Mouse (Mus musculus): ENCODE results near the gene Acer3. TPM values are rescaled to one million over a fixed set of nuclear protein-coding genes. Genes with fewer than 3 reads are reported as not detected.

Acer3 gene
- polyA plus RNA-seq, 1 experiment from 2014 or later: 9.1 TPM

GRCm38 (mm10) chr7:98252520-98252919 lies 68.5 kb downstream of the Acer3 start:
- no peak overlapping the region for H3K9ac ChIP-seq (replicated peaks; ENCODE audit: low read depth, low read length)
- no peaks in the 10 kb centered on the region for H3K27me3 ChIP-seq (replicated peaks; ENCODE audit: control insufficient read depth, insufficient read depth, low read length)
- no peaks in the 10 kb centered on the region for H3K4me1 ChIP-seq (replicated peaks; ENCODE audit: control insufficient read depth, insufficient read depth, low read length)
- H3K27ac ChIP-seq (ENCODE audit: low read length): no peak overlapping the region
- no peak overlapping the region for H3K4me2 ChIP-seq (ENCODE audit: low read length)
- no peak for ATAC-seq
- H3K4me3 ChIP-seq (replicated peaks; ENCODE audit: low read length): no peak overlapping the region
- no peaks in the 10 kb centered on the region for H3K36me3 ChIP-seq (ENCODE audit: control insufficient read depth, insufficient read depth)
- 0 out of 2 replicates have a peak, but pooled peaks cover 2% of the 10 kb centered on the region for H3K9me3 ChIP-seq (ENCODE audit: control insufficient read depth, low read length)
- WGBS: 95% methylated on average over 2 of the region's 2 CpGs

- H3K4me3 ChIP-seq (replicated peaks; ENCODE audit: low read length): no peak overlapping the region
- H3K36me3 ChIP-seq (ENCODE audit: control insufficient read depth, insufficient read depth): no peaks in the 10 kb centered on the region
- ATAC-seq: peak; percentile 75
- H3K4me2 ChIP-seq (ENCODE audit: low read length): no peak overlapping the region
- no peaks in the 10 kb centered on the region for H3K27me3 ChIP-seq (replicated peaks; ENCODE audit: control insufficient read depth, insufficient read depth, low read length)
- WGBS: 52% methylated on average over 3 of the region's 3 CpGs
- H3K9me3 ChIP-seq (ENCODE audit: control insufficient read depth, low read length): no peaks in the 10 kb centered on the region
- no peak overlapping the region for H3K9ac ChIP-seq (replicated peaks; ENCODE audit: low read depth, low read length)
- H3K4me1 ChIP-seq (replicated peaks; ENCODE audit: control insufficient read depth, insufficient read depth, low read length): no peaks in the 10 kb centered on the region
- H3K27ac ChIP-seq (ENCODE audit: low read length): 0 out of 2 replicates have a peak overlapping the region, but pooled peaks have one; percentile 8
Measured at GRCm38 (mm10) chr7:98236686-98237359, 84.2 kb downstream of the Acer3 start.

GRCm38 (mm10) chr7:98223796-98224195 lies 97.2 kb downstream of the Acer3 start:
- no peak overlapping the region for H3K27ac ChIP-seq (ENCODE audit: low read length)
- WGBS: 94% methylated on average over 4 of the region's 4 CpGs
- H3K9ac ChIP-seq (replicated peaks; ENCODE audit: low read depth, low read length): no peak overlapping the region
- H3K4me1 ChIP-seq (replicated peaks; ENCODE audit: control insufficient read depth, insufficient read depth, low read length): no peaks in the 10 kb centered on the region
- H3K9me3 ChIP-seq (ENCODE audit: control insufficient read depth, low read length): no peaks in the 10 kb centered on the region
- H3K36me3 ChIP-seq (ENCODE audit: control insufficient read depth, insufficient read depth): no peaks in the 10 kb centered on the region
- H3K4me2 ChIP-seq (ENCODE audit: low read length): no peak overlapping the region
- H3K4me3 ChIP-seq (replicated peaks; ENCODE audit: low read length): no peak overlapping the region
- H3K27me3 ChIP-seq (replicated peaks; ENCODE audit: control insufficient read depth, insufficient read depth, low read length): no peaks in the 10 kb centered on the region
- ATAC-seq: no peak

GRCm38 (mm10) chr7:98216713-98217112 lies 104.3 kb downstream of the Acer3 start:
- H3K27ac ChIP-seq (ENCODE audit: low read length): no peak overlapping the region
- no peak overlapping the region for H3K4me3 ChIP-seq (replicated peaks; ENCODE audit: low read length)
- H3K4me2 ChIP-seq (ENCODE audit: low read length): no peak overlapping the region
- H3K9me3 ChIP-seq (ENCODE audit: control insufficient read depth, low read length): no peaks in the 10 kb centered on the region
- H3K9ac ChIP-seq (replicated peaks; ENCODE audit: low read depth, low read length): no peak overlapping the region
- 0 out of 2 replicates have a peak, but pooled peaks have one; percentile 43 for ATAC-seq
- H3K4me1 ChIP-seq (replicated peaks; ENCODE audit: control insufficient read depth, insufficient read depth, low read length): no peaks in the 10 kb centered on the region
- no peaks in the 10 kb centered on the region for H3K27me3 ChIP-seq (replicated peaks; ENCODE audit: control insufficient read depth, insufficient read depth, low read length)
- no peaks in the 10 kb centered on the region for H3K36me3 ChIP-seq (ENCODE audit: control insufficient read depth, insufficient read depth)

GRCm38 (mm10) chr7:98202946-98203345 lies 118.1 kb downstream of the Acer3 start:
- no peak for ATAC-seq
- H3K4me2 ChIP-seq (ENCODE audit: low read length): no peak overlapping the region
- H3K9me3 ChIP-seq (ENCODE audit: control insufficient read depth, low read length): no peaks in the 10 kb centered on the region
- 80% methylated on average over 4 of the region's 4 CpGs for WGBS
- H3K27ac ChIP-seq (ENCODE audit: low read length): no peak overlapping the region
- H3K9ac ChIP-seq (replicated peaks; ENCODE audit: low read depth, low read length): no peak overlapping the region
- H3K4me1 ChIP-seq (replicated peaks; ENCODE audit: control insufficient read depth, insufficient read depth, low read length): no peaks in the 10 kb centered on the region
- no peaks in the 10 kb centered on the region for H3K27me3 ChIP-seq (replicated peaks; ENCODE audit: control insufficient read depth, insufficient read depth, low read length)
- no peak overlapping the region for H3K4me3 ChIP-seq (replicated peaks; ENCODE audit: low read length)
- no peaks in the 10 kb centered on the region for H3K36me3 ChIP-seq (ENCODE audit: control insufficient read depth, insufficient read depth)

GRCm38 (mm10) chr7:98201493-98202028 lies 119.4 kb downstream of the Acer3 start:
- Histone ChIP-seq H3K9me3 (ENCODE audit: control insufficient read depth, low read length) (no peaks in the 10 kb centered on the region), H3K27me3 (replicated peaks; ENCODE audit: control insufficient read depth, insufficient read depth, low read length) (peaks cover 2% of the 10 kb centered on the region; the same call in 1 of the 2 replicates), H3K4me3 (replicated peaks; ENCODE audit: low read length) (no peak overlapping the region), H3K4me1 (replicated peaks; ENCODE audit: control insufficient read depth, insufficient read depth, low read length) (no peaks in the 10 kb centered on the region), H3K27ac (ENCODE audit: low read length) (no peak overlapping the region), H3K36me3 (ENCODE audit: control insufficient read depth, insufficient read depth) (no peaks in the 10 kb centered on the region), H3K4me2 (ENCODE audit: low read length) (no peak overlapping the region), H3K9ac (replicated peaks; ENCODE audit: low read depth, low read length) (no peak overlapping the region)
- WGBS: 82% methylated on average over 5 of the region's 5 CpGs
- no peak for ATAC-seq

GRCm38 (mm10) chr7:98200396-98200795 lies 120.6 kb downstream of the Acer3 start:
- H3K9me3 ChIP-seq (ENCODE audit: control insufficient read depth, low read length): no peaks in the 10 kb centered on the region
- H3K4me2 ChIP-seq (ENCODE audit: low read length): no peak overlapping the region
- no peak overlapping the region for H3K9ac ChIP-seq (replicated peaks; ENCODE audit: low read depth, low read length)
- H3K27me3 ChIP-seq (replicated peaks; ENCODE audit: control insufficient read depth, insufficient read depth, low read length): peaks cover 12% of the 10 kb centered on the region
- no peaks in the 10 kb centered on the region for H3K4me1 ChIP-seq (replicated peaks; ENCODE audit: control insufficient read depth, insufficient read depth, low read length)
- no peak overlapping the region for H3K27ac ChIP-seq (ENCODE audit: low read length)
- no peak overlapping the region for H3K4me3 ChIP-seq (replicated peaks; ENCODE audit: low read length)
- no peaks in the 10 kb centered on the region for H3K36me3 ChIP-seq (ENCODE audit: control insufficient read depth, insufficient read depth)
- ATAC-seq: no peak
- WGBS: 95% methylated on average over 3 of the region's 3 CpGs

GRCm38 (mm10) chr7:98199381-98199780 lies 121.6 kb downstream of the Acer3 start, which contains the start of gene B3gnt6:
Gene B3gnt6, minus strand, starts transcription at chr7:98199481.
- Histone ChIP-seq H3K36me3 (ENCODE audit: control insufficient read depth, insufficient read depth) (no peaks in the 10 kb centered on the region), H3K27ac (ENCODE audit: low read length) (no peak within 1 kb of the TSS), H3K4me1 (replicated peaks; ENCODE audit: control insufficient read depth, insufficient read depth, low read length) (peaks cover under 1% of the 10 kb centered on the region), H3K4me3 (replicated peaks; ENCODE audit: low read length) (no peak within 1 kb of the TSS), H3K27me3 (replicated peaks; ENCODE audit: control insufficient read depth, insufficient read depth, low read length) (peaks cover 18% of the 10 kb centered on the region), H3K9me3 (ENCODE audit: control insufficient read depth, low read length) (no peaks in the 10 kb centered on the region), H3K4me2 (ENCODE audit: low read length) (no peak within 1 kb of the TSS), H3K9ac (replicated peaks; ENCODE audit: low read depth, low read length) (no peak within 1 kb of the TSS)
- 87% methylated on average over 4 of the region's 4 CpGs for WGBS
- ATAC-seq: no peak

GRCm38 (mm10) chr7:98195151-98195801 lies 125.7 kb downstream of the Acer3 start:
- no peaks in the 10 kb centered on the region for H3K9me3 ChIP-seq (ENCODE audit: control insufficient read depth, low read length)
- no peak overlapping the region for H3K4me3 ChIP-seq (replicated peaks; ENCODE audit: low read length)
- no peak overlapping the region for H3K27ac ChIP-seq (ENCODE audit: low read length)
- H3K4me2 ChIP-seq (ENCODE audit: low read length): no peak overlapping the region
- H3K27me3 ChIP-seq (replicated peaks; ENCODE audit: control insufficient read depth, insufficient read depth, low read length): peaks cover 39% of the 10 kb centered on the region
- WGBS: 55% methylated on average over 10 of the region's 10 CpGs
- no peaks in the 10 kb centered on the region for H3K36me3 ChIP-seq (ENCODE audit: control insufficient read depth, insufficient read depth)
- peaks cover 11% of the 10 kb centered on the region for H3K4me1 ChIP-seq (replicated peaks; ENCODE audit: control insufficient read depth, insufficient read depth, low read length)
- no peak for ATAC-seq
- no peak overlapping the region for H3K9ac ChIP-seq (replicated peaks; ENCODE audit: low read depth, low read length)
